Mouse (Mus musculus) forebrain, postnatal 0 days (tissue): ENCODE data around the gene Ccdc157. TPM values are rescaled to one million over a fixed set of nuclear protein-coding genes. Genes with fewer than 3 reads are reported as not detected.
"Not testable (repeated sequence)": the region's sequence is repeated elsewhere in the genome, so short reads cannot be mapped to it uniquely, and the experiment has no call there.

Experiments used
- ATAC-seq: fragments of 200-750 bp; cut with Nextera tagmentation; 2 replicates; pipeline ENCODE4 v1.8.0; 2017; ENCODE audit warnings: mild to moderate bottlenecking, moderate library complexity
- DNase-seq: peaks from one replicate; pipeline ENCODE4 v3.0.0-alpha.2; 2015
- H3K27ac ChIP-seq: fragments of 300-500 bp; sonication (generic); 2 replicates; pipeline ENCODE4 v1.5.1; 2014; ENCODE audit warnings: low read depth, mild to moderate bottlenecking, antibody characterized with exemption, low read length, moderate library complexity, mixed read lengths
- H3K27me3 ChIP-seq: fragments of 300-500 bp; sonication (generic); 2 replicates; pipeline ENCODE4 v1.6.1; 2014; ENCODE audit warnings: mild to moderate bottlenecking, low read length, mixed read lengths; ENCODE audit not compliant: insufficient read depth
- H3K36me3 ChIP-seq: fragments of 300-500 bp; sonication (generic); 2 replicates; pipeline ENCODE4 v1.6.1; 2014; ENCODE audit warnings: mild to moderate bottlenecking, moderate library complexity; ENCODE audit not compliant: insufficient read depth
- H3K4me1 ChIP-seq: fragments of 300-500 bp; sonication (generic); 2 replicates; pipeline ENCODE4 v1.6.1; 2014; ENCODE audit warnings: antibody characterized with exemption; ENCODE audit not compliant: insufficient read depth
- H3K4me2 ChIP-seq: fragments of 300-500 bp; sonication (generic); 2 replicates; pipeline ENCODE4 v1.6.1; 2014; ENCODE audit warnings: low read depth, mild to moderate bottlenecking, moderate library complexity
- H3K4me3 ChIP-seq: fragments of 300-500 bp; sonication (generic); 2 replicates; pipeline ENCODE4 v1.5.1; 2014; ENCODE audit warnings: low read depth, low read length, mixed read lengths
- H3K9ac ChIP-seq: fragments of 300-500 bp; sonication (generic); 2 replicates; pipeline ENCODE4 v1.6.1; 2014; ENCODE audit warnings: mild to moderate bottlenecking
- H3K9me3 ChIP-seq: fragments of 300-500 bp; sonication (generic); 2 replicates; pipeline ENCODE4 v1.6.1; 2016; ENCODE audit warnings: low read length
- CTCF ChIP-seq: sonication (generic); IDR thresholded peaks from 2 replicates; pipeline ENCODE4 v1.5.1; 2016; ENCODE audit warnings: antibody characterized with exemption, control low read depth, low read depth
- WGBS: fragments of 180-500 bp; shearing (Covaris S2); extraction: QIAGEN DNeasy Blood & Tissue Kit; methylation state at CpG from one replicate; pipeline ENCODE4 v1.1.7; 2014; 5-methylcytosine and 5-hydroxymethylcytosine counted together
- polyA plus RNA-seq: library from polyadenylated mRNA; unstranded; fragments of >200 nt; fragmentation: Nextera tagmentation; extraction: Ambion mirVana; gene quantifications from 2 replicates; pipeline ENCODE4 v1.2.1, GENCODE M21; 2015
- total RNA-seq: library from RNA; depleted of rRNA; stranded (reverse); fragments of >200 nt; gene quantifications from 2 replicates; pipeline ENCODE4 v1.2.3, GENCODE M21; 2014

Gene Ccdc157
- total and polyA plus RNA-seq, 2 experiments from 2014 or later = 7.8 to 25.0 TPM

- no peak for DNase-seq
- WGBS = 86% methylated on average over 6 of the region's 6 CpGs
- Histone ChIP-seq H3K4me1 (peaks cover 17% of the 10 kb centered on the region), H3K27ac (no peak overlapping the region), H3K4me2 (no peak overlapping the region), H3K9ac (no peak overlapping the region), H3K36me3 (peaks cover 4% of the 10 kb centered on the region; the same call in 1 of the 2 replicates), H3K27me3 (no peaks in the 10 kb centered on the region), H3K4me3 (no peak overlapping the region), H3K9me3 (no peaks in the 10 kb centered on the region)
- ATAC-seq = no peak
- TF ChIP-seq CTCF = no peak
These were observed 46.1 kb downstream of the Ccdc157 start for GRCm38 (mm10) chr11:4113970-4114369.

DNA sequence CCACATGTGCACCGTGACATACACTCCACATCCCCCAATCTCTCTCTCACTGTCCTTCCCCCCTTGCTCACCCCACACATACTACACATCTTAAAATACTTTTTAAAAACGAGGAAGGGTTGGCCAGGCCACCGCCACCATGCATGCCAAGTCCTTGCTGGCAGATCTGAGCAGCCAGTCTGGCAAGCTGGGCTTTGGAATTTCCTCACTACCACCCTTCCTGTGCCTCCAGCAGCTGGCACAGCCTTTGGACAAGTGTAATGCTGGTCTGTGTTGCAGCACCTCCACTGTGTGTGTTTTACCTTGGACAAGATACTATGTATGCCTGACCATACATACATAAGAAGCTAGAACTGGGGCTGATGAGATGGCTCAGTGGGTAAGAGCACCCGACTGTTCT, 46.6 kb downstream of the Ccdc157 start:
- Histone ChIP-seq H3K4me1 (peaks cover 17% of the 10 kb centered on the region), H3K4me2 (no peak overlapping the region), H3K9me3 (no peaks in the 10 kb centered on the region), H3K27me3 (no peaks in the 10 kb centered on the region), H3K36me3 (peaks cover 4% of the 10 kb centered on the region; the same call in 1 of the 2 replicates), H3K9ac (no peak overlapping the region), H3K4me3 (no peak overlapping the region), H3K27ac (no peak overlapping the region)
- TF ChIP-seq CTCF = no peak
- WGBS = 80% methylated on average over 4 of the region's 4 CpGs
- no peak for ATAC-seq
- DNase-seq = no peak

DNA sequence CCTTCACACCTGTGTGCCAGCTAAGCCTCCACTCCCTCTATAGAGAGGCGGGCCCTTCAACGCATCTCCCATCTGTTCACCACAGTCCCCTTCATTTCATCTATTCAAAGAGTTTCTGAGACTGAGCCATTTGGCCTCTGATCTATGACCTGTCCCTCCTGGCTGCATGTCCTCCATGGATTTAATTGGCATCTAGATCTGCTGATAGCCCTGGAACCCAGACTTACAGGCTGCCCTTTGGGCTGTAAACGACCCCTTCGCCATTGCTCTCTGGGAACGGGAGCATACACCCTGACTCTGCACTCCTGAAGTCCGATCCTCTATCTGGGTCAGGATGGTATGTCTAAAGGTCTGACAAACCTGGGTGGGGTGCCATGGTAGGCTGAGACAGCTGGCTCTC, 47.2 kb downstream of the Ccdc157 start:
- Histone ChIP-seq H3K27me3 (no peaks in the 10 kb centered on the region), H3K4me2 (no peak overlapping the region), H3K27ac (no peak overlapping the region), H3K9me3 (no peaks in the 10 kb centered on the region), H3K9ac (no peak overlapping the region), H3K36me3 (peaks cover 4% of the 10 kb centered on the region; the same call in 1 of the 2 replicates), H3K4me3 (no peak overlapping the region), H3K4me1 (peaks cover 11% of the 10 kb centered on the region)
- no peak for TF ChIP-seq CTCF
- WGBS = 82% methylated on average over 6 of the region's 6 CpGs
- ATAC-seq (no peak), DNase-seq (no peak)

DNA sequence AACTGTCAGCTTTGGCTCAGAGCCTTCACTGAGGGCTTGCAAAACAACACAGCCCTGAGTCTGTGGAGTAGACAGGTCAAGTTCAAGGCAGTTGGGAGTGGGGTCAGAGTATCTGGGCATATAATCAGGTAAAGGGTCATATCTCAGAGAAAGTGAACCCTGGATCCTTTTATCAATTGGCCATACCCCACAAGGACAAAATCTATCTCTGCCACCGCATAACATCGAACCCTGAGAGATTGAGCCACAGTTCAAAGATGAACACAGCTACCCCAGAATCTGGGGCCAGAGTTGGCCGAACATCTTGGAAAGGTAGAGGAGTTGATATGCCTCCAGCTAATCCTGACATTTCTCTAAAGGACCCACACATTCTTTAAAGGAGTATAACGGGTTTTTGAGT, 48.1 kb downstream of the Ccdc157 start:
- Histone ChIP-seq H3K4me3 (no peak overlapping the region), H3K27me3 (no peaks in the 10 kb centered on the region), H3K36me3 (peaks cover 4% of the 10 kb centered on the region; the same call in 1 of the 2 replicates), H3K9me3 (no peaks in the 10 kb centered on the region), H3K4me1 (peaks cover 3% of the 10 kb centered on the region; the same call in 1 of the 2 replicates), H3K27ac (no peak overlapping the region), H3K9ac (no peak overlapping the region), H3K4me2 (no peak overlapping the region)
- ATAC-seq (no peak), DNase-seq (no peak)
- no peak for TF ChIP-seq CTCF
- WGBS = 88% methylated on average over 4 of the region's 4 CpGs

DNA sequence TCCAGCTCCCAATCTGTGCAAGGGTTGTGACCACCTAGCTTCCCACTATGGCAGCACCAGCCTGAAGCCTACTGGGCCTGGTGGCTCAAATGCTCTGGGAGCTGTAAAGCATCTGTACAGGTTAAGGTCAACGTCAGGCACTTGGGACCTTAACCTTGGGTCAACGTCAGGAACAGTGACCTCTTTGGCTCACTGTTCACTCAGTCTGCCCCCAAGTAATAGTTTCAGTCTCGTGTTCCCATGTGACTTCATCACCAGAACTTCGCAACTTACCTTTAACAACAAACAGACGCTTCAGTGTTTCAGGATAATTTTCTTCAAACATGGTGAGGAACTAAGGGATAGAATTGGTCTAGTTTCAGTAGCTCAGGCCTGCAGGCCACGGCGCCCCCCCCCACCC, 51.4 kb downstream of the Ccdc157 start:
- H3K9me3 ChIP-seq = no peaks in the 10 kb centered on the region
- H3K27me3 ChIP-seq = no peaks in the 10 kb centered on the region
- no peak overlapping the region for H3K27ac ChIP-seq
- WGBS = 83% methylated on average over 7 of the region's 7 CpGs
- no peak overlapping the region for H3K4me3 ChIP-seq
- H3K4me1 ChIP-seq = no peaks in the 10 kb centered on the region
- H3K4me2 ChIP-seq = no peak overlapping the region
- no peak for TF ChIP-seq CTCF
- ATAC-seq = no peak
- no peak for DNase-seq
- H3K9ac ChIP-seq = no peak overlapping the region
- H3K36me3 ChIP-seq = 0 out of 2 replicates have a peak, but pooled peaks cover 6% of the 10 kb centered on the region

GRCm38 (mm10) chr11:4107901-4108300, 52.2 kb downstream of the Ccdc157 start:
- not testable (repeated sequence) for H3K4me1 ChIP-seq, H3K9ac ChIP-seq, H3K4me3 ChIP-seq, H3K27ac ChIP-seq, H3K9me3 ChIP-seq, ATAC-seq, H3K4me2 ChIP-seq, H3K27me3 ChIP-seq, H3K36me3 ChIP-seq, DNase-seq
- WGBS = 98% methylated on average over 6 of the region's 6 CpGs

- 84% methylated on average over 6 of the region's 6 CpGs for WGBS
- Histone ChIP-seq H3K36me3 (0 out of 2 replicates have a peak, but pooled peaks cover 4% of the 10 kb centered on the region), H3K9ac (no peak overlapping the region), H3K27me3 (no peaks in the 10 kb centered on the region), H3K4me2 (no peak overlapping the region), H3K27ac (no peak overlapping the region), H3K4me1 (no peaks in the 10 kb centered on the region), H3K9me3 (no peaks in the 10 kb centered on the region), H3K4me3 (no peak overlapping the region)
- TF ChIP-seq CTCF = no peak
- DNase-seq (no peak), ATAC-seq (no peak)
These were observed 54.6 kb downstream of the Ccdc157 start for GRCm38 (mm10) chr11:4105444-4105843.
